Mouse (Mus musculus): ENCODE measurements around the gene Dbh. TPM values are rescaled to one million over a fixed set of nuclear protein-coding genes. Genes with fewer than 3 reads are reported as not detected.

Dbh gene
- polyA plus RNA-seq, 1 experiment = not detected

DNA sequence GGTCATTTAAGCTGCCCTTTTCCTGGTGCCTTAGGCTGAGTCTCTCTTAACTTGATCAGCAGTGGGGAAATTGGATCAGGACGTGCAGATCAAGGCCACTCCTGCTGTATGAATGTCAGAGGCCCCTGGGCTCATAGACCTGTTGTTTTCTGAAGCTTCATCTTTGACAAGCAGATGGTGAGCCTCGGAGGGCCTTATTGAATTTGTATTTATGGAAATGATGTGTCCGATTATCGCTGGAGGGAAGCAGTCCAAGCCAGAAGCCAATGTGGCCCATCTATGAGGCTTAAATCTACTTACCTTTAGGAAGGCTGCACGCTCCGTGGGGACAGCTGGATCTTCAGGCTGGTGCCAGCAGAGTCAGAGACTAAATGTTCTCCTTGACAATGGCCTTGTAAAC, 8.4 kb upstream of the Dbh start:
- TF ChIP-seq CTCF (IDR thresholded peaks at IDR 0.05; ENCODE audit: extremely low read depth, insufficient read depth, insufficient read length, insufficient replicate concordance) (no peak), POLR2A (IDR thresholded peaks at IDR 0.05; ENCODE audit: low read depth, low read length) (no peak)
- no peaks in the 10 kb centered on the region for H3K36me3 ChIP-seq (ENCODE audit: control insufficient read depth, insufficient read depth, low read length)
- H3K4me1 ChIP-seq (ENCODE audit: control insufficient read depth, insufficient read depth, insufficient read length) = no peaks in the 10 kb centered on the region
- no peak for DNase-seq (ENCODE audit: low read depth in 1 of 2, low spot score in 2 of 2)
- WGBS = 91% methylated on average over 6 of the region's 6 CpGs
- no peak overlapping the region for H3K4me3 ChIP-seq (ENCODE audit: extremely low read depth, insufficient read depth, insufficient read length)
- H3K27ac ChIP-seq (ENCODE audit: insufficient read depth, low read length) = no peak overlapping the region
- H3K27me3 ChIP-seq (ENCODE audit: control insufficient read depth, insufficient read depth, low read length) = no peaks in the 10 kb centered on the region

DNA sequence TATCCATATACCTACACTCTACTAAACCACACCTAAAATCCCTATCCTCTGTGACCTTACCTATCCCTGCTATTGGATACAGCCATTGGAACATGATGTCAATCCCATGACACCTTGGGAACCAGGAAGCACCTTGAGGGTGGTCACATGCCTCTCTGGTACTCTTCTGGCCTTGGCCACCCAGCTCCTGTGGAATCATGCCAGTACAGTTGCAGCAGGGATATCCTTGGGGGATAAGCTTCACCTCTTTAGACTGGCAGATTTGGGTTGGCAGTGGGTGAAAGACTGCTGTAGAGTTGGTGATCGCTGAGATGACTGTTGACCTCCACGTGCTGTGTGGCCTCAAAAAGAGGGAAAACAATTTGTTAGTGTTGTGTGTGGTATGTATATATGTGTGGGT, 3.5 kb upstream of the Dbh start:
- no peak for DNase-seq (ENCODE audit: low read depth in 1 of 2, low spot score in 2 of 2)
- Histone ChIP-seq H3K4me3 (ENCODE audit: extremely low read depth, insufficient read depth, insufficient read length) (no peak overlapping the region), H3K4me1 (ENCODE audit: control insufficient read depth, insufficient read depth, insufficient read length) (no peaks in the 10 kb centered on the region; the same call in 1 of the 2 replicates), H3K27ac (ENCODE audit: insufficient read depth, low read length) (no peak overlapping the region), H3K27me3 (ENCODE audit: control insufficient read depth, insufficient read depth, low read length) (no peaks in the 10 kb centered on the region), H3K36me3 (ENCODE audit: control insufficient read depth, insufficient read depth, low read length) (no peaks in the 10 kb centered on the region)
- 85% methylated on average over 2 of the region's 2 CpGs for WGBS
- TF ChIP-seq CTCF (IDR thresholded peaks at IDR 0.05; ENCODE audit: extremely low read depth, insufficient read depth, insufficient read length, insufficient replicate concordance) = no peak
- no peak for TF ChIP-seq POLR2A (IDR thresholded peaks at IDR 0.05; ENCODE audit: low read depth, low read length)

DNA sequence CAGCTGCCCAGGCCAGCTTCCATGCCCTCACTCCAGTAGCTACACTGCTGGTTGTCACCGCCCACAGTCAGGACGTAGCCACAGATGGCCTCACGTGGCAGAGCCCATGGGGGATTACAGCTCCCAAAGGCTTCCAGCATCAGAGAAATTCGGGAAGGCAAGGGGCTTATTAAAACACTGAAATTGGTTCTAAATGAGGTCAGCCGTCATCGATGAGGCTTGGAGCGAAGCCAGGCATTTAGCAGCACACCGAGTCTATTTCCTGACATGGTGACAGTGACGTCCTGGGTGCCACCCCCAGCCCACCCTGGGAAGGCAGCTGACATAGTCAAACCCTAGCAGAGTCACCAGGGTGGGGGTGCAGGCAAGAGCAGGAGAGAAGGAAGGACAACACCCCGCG, 2.4 kb upstream of the Dbh start:
- no peak for TF ChIP-seq POLR2A (IDR thresholded peaks at IDR 0.05; ENCODE audit: low read depth, low read length)
- TF ChIP-seq CTCF (IDR thresholded peaks at IDR 0.05; ENCODE audit: extremely low read depth, insufficient read depth, insufficient read length, insufficient replicate concordance) = no peak
- Histone ChIP-seq H3K4me3 (ENCODE audit: extremely low read depth, insufficient read depth, insufficient read length) (no peak overlapping the region), H3K27ac (ENCODE audit: insufficient read depth, low read length) (no peak overlapping the region), H3K4me1 (ENCODE audit: control insufficient read depth, insufficient read depth, insufficient read length) (no peaks in the 10 kb centered on the region; the same call in 1 of the 2 replicates), H3K27me3 (ENCODE audit: control insufficient read depth, insufficient read depth, low read length) (no peaks in the 10 kb centered on the region), H3K36me3 (ENCODE audit: control insufficient read depth, insufficient read depth, low read length) (no peaks in the 10 kb centered on the region)
- WGBS = 83% methylated on average over 11 of the region's 11 CpGs
- no peak for DNase-seq (ENCODE audit: low read depth in 1 of 2, low spot score in 2 of 2)

DNA sequence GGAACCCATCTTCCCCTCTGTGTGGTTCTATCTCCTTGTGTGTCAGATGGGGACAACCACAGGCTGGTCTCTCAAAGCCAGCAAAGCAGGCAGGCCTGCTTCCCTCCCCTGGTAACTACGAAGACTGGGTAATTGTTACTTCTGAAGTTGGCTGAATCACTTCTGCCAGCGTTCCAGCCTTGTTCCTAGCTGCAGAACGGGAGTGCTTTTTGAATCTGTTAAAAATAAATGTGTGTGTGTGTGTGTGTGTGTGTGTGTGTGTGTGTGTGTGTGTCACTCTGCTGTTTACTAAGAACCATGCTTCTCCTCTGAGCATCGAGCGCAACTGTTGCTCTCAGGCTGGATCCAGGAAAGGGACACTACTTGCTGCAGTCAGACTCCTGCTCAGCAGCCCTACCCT, 1.2 kb upstream of the Dbh start:
- no peaks in the 10 kb centered on the region for H3K27me3 ChIP-seq (ENCODE audit: control insufficient read depth, insufficient read depth, low read length)
- TF ChIP-seq POLR2A (IDR thresholded peaks at IDR 0.05; ENCODE audit: low read depth, low read length) (no peak), CTCF (IDR thresholded peaks at IDR 0.05; ENCODE audit: extremely low read depth, insufficient read depth, insufficient read length, insufficient replicate concordance) (no peak)
- 66% methylated on average over 5 of the region's 5 CpGs for WGBS
- no peak overlapping the region for H3K4me3 ChIP-seq (ENCODE audit: extremely low read depth, insufficient read depth, insufficient read length)
- no peaks in the 10 kb centered on the region; the same call in 1 of the 2 replicates for H3K4me1 ChIP-seq (ENCODE audit: control insufficient read depth, insufficient read depth, insufficient read length)
- H3K27ac ChIP-seq (ENCODE audit: insufficient read depth, low read length) = no peak overlapping the region
- no peaks in the 10 kb centered on the region for H3K36me3 ChIP-seq (ENCODE audit: control insufficient read depth, insufficient read depth, low read length)
- DNase-seq (ENCODE audit: low read depth in 1 of 2, low spot score in 2 of 2) = no peak

DNA sequence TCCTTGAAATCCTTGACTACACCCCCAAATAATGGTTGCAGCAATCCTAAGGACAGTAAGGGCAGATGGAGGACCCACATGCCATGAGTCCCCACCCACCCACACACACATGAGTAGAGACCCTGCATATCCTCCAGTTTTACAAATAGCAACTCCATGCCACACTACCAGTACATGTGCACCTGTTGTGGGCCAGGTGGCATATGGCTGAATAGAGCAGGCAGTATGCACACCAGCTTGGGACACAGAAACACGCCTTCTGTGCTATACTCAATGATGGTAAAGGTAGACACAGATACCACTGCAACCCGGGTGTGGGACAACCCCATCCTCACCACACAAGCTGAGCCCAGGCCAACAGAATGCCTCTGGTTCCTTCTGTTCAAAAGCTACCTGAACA, 1.0 kb downstream of the Dbh start:
- 59% methylated on average over 2 of the region's 2 CpGs for WGBS
- TF ChIP-seq CTCF (IDR thresholded peaks at IDR 0.05; ENCODE audit: extremely low read depth, insufficient read depth, insufficient read length, insufficient replicate concordance) = no peak
- TF ChIP-seq POLR2A (IDR thresholded peaks at IDR 0.05; ENCODE audit: low read depth, low read length) = no peak
- no peak for DNase-seq (ENCODE audit: low read depth in 1 of 2, low spot score in 2 of 2)
- H3K4me3 ChIP-seq (ENCODE audit: extremely low read depth, insufficient read depth, insufficient read length) = no peak overlapping the region
- no peak overlapping the region for H3K27ac ChIP-seq (ENCODE audit: insufficient read depth, low read length)
- H3K27me3 ChIP-seq (ENCODE audit: control insufficient read depth, insufficient read depth, low read length) = no peaks in the 10 kb centered on the region
- H3K36me3 ChIP-seq (ENCODE audit: control insufficient read depth, insufficient read depth, low read length) = no peaks in the 10 kb centered on the region
- no peaks in the 10 kb centered on the region; the same call in 1 of the 2 replicates for H3K4me1 ChIP-seq (ENCODE audit: control insufficient read depth, insufficient read depth, insufficient read length)

DNA sequence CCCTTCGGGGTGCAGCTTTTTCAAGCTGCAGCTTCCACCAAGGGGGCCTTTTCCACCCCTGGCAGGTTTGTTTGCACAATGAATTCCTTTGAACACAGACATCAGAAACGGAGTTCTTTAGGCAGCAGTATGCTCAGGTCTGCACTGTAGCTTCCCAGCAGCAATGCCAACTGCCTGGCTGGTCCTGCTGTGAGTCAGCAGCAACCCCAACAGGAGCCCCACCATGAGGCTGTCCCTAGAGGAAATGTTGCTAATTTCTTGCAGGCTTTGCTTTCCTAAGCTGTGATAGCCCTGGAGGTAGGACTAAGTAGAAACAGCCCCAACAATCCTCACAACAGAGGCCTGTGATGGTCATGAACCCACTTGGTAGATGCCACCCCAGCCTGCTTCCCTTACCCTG, 2.0 kb downstream of the Dbh start:
- Histone ChIP-seq H3K4me1 (ENCODE audit: control insufficient read depth, insufficient read depth, insufficient read length) (no peaks in the 10 kb centered on the region; the same call in 1 of the 2 replicates), H3K36me3 (ENCODE audit: control insufficient read depth, insufficient read depth, low read length) (no peaks in the 10 kb centered on the region), H3K27me3 (ENCODE audit: control insufficient read depth, insufficient read depth, low read length) (no peaks in the 10 kb centered on the region), H3K4me3 (ENCODE audit: extremely low read depth, insufficient read depth, insufficient read length) (no peak overlapping the region), H3K27ac (ENCODE audit: insufficient read depth, low read length) (no peak overlapping the region)
- TF ChIP-seq CTCF (IDR thresholded peaks at IDR 0.05; ENCODE audit: extremely low read depth, insufficient read depth, insufficient read length, insufficient replicate concordance) (no peak), POLR2A (IDR thresholded peaks at IDR 0.05; ENCODE audit: low read depth, low read length) (no peak)
- DNase-seq (ENCODE audit: low read depth in 1 of 2, low spot score in 2 of 2) = no peak
- WGBS = 39% methylated on average over 2 of the region's 2 CpGs

DNA sequence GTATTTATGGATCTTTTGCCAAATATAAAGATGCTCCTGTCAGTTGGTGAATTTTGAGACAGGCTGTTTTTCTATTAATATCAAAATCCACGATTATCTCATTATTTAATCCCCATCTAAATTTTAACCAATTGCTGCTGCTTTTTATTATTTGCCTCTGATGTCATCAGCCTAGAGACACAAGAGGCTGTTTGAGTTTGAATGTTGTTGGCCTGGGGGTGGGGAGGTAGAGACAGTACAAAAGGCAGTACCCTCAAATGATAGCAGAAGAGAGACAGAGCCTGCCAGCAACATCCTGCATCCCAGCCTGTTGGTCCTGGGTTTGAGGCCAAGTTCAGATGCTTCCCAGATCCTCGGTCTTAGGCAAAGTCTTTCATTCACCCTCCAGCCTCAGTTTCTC, 9.2 kb downstream of the Dbh start:
- Histone ChIP-seq H3K4me1 (ENCODE audit: control insufficient read depth, insufficient read depth, insufficient read length) (no peaks in the 10 kb centered on the region), H3K4me3 (ENCODE audit: extremely low read depth, insufficient read depth, insufficient read length) (no peak overlapping the region), H3K27me3 (ENCODE audit: control insufficient read depth, insufficient read depth, low read length) (no peaks in the 10 kb centered on the region), H3K36me3 (ENCODE audit: control insufficient read depth, insufficient read depth, low read length) (no peaks in the 10 kb centered on the region), H3K27ac (ENCODE audit: insufficient read depth, low read length) (no peak overlapping the region)
- no peak for DNase-seq (ENCODE audit: low read depth in 1 of 2, low spot score in 2 of 2)
- 81% methylated on average over 2 of the region's 2 CpGs for WGBS
- TF ChIP-seq CTCF (IDR thresholded peaks at IDR 0.05; ENCODE audit: extremely low read depth, insufficient read depth, insufficient read length, insufficient replicate concordance) (no peak), POLR2A (IDR thresholded peaks at IDR 0.05; ENCODE audit: low read depth, low read length) (no peak)

Measured in spleen, adult 2 months (tissue).